Mouse (Mus musculus) large intestine, adult 2 months (tissue): ENCODE measurements around the gene Mrpl53. TPM values are rescaled to one million over a fixed set of nuclear protein-coding genes. Genes with fewer than 3 reads are reported as not detected.
"Not testable (repeated sequence)": the region's sequence is repeated elsewhere in the genome, so short reads cannot be mapped to it uniquely, and the experiment has no call there.

Experiments
- DNase-seq: peaks from one replicate; pipeline ENCODE4 v3.0.0-alpha.2; 2012; ENCODE audit warnings: low read depth, low spot score
- WGBS: fragments of 180-500 bp; shearing (Covaris S2); methylation state at CpG from one replicate; pipeline ENCODE4 v1.1.7; 2018; 5-methylcytosine and 5-hydroxymethylcytosine counted together
- polyA plus RNA-seq: library from polyadenylated mRNA; depleted of rRNA; stranded (reverse); fragments of >200 nt; gene quantifications from 2 replicates; pipeline ENCODE4 v1.2.3, GENCODE M21; 2012; rRNA removed

Gene Mrpl53
- polyA plus RNA-seq, 1 experiment: 60.3 TPM

GRCm38 (mm10) chr6:83140044-83140443 lies 31.2 kb downstream of the Mrpl53 start:
- WGBS: 87% methylated on average over 8 of the region's 8 CpGs

GRCm38 (mm10) chr6:83141636-83142035 lies 32.8 kb downstream of the Mrpl53 start:
- 70% methylated on average over 4 of the region's 4 CpGs for WGBS
- no peak for DNase-seq

More at GRCm38 (mm10) chr6:83140044-83140443, 31.2 kb downstream of the Mrpl53 start:
- DNase-seq: no peak

GRCm38 (mm10) chr6:83142211-83142731 lies 33.4 kb downstream of the Mrpl53 start:
- 58% methylated on average over 41 of the region's 41 CpGs for WGBS
- DNase-seq: no peak

- no peak for DNase-seq
- WGBS: 89% methylated on average over 11 of the region's 11 CpGs
These were observed 34.0 kb downstream of the Mrpl53 start for GRCm38 (mm10) chr6:83142886-83143285.

GRCm38 (mm10) chr6:83145209-83145608 lies 36.4 kb downstream of the Mrpl53 start:
- no peak for DNase-seq
- 37% methylated on average over 2 of the region's 2 CpGs for WGBS

GRCm38 (mm10) chr6:83145805-83146204 lies 37.0 kb downstream of the Mrpl53 start:
- DNase-seq: no peak
- WGBS: 80% methylated on average over 9 of the region's 9 CpGs

GRCm38 (mm10) chr6:83147280-83147679 lies 38.4 kb downstream of the Mrpl53 start:
- 64% methylated on average over 7 of the region's 7 CpGs for WGBS
- no peak for DNase-seq

GRCm38 (mm10) chr6:83151721-83152120 lies 42.9 kb downstream of the Mrpl53 start:
- no peak for DNase-seq
- WGBS: 71% methylated on average over 8 of the region's 8 CpGs

GRCm38 (mm10) chr6:83153038-83153437 lies 44.2 kb downstream of the Mrpl53 start:
- DNase-seq: no peak
- 78% methylated on average over 12 of the region's 12 CpGs for WGBS

- WGBS: 47% methylated on average over 5 of the region's 5 CpGs
- DNase-seq: no peak
These were observed 44.6 kb downstream of the Mrpl53 start for GRCm38 (mm10) chr6:83153485-83153884.

- 8% methylated on average over 23 of the region's 23 CpGs for WGBS
- DNase-seq: no peak
These were observed 46.9 kb downstream of the Mrpl53 start for GRCm38 (mm10) chr6:83155552-83156238.

- no peak for DNase-seq
- 2% methylated on average over 32 of the region's 32 CpGs for WGBS
These were observed 47.4 kb downstream of the Mrpl53 start, which contains the start of the genes Wdr54 and 1700003E16Rik for GRCm38 (mm10) chr6:83156259-83156684. Gene Wdr54 (minus strand): TSS chr6:83156397. Gene 1700003E16Rik (plus strand): TSS chr6:83156404.

- WGBS: 14% methylated on average over 3 of the region's 3 CpGs
- not testable (repeated sequence) for DNase-seq
These were observed 50.6 kb downstream of the Mrpl53 start for GRCm38 (mm10) chr6:83159456-83159855.

Other genes starting within 250 kb of the Mrpl53 start
- 0.43 and 0.51 TPM in 2 replicates for gene Sema4f, start 169.3 kb upstream of the Mrpl53 start, polyA plus RNA-seq
- 0.34 and 0.46 TPM in 2 replicates for gene M1ap, start 162.1 kb upstream of the Mrpl53 start, polyA plus RNA-seq
- gene Dok1, start 75.6 kb upstream of the Mrpl53 start, polyA plus RNA-seq: 9.8 and 10.5 TPM in 2 replicates
- 3.1 and 3.9 TPM in 2 replicates for gene Loxl3, start 74.9 kb upstream of the Mrpl53 start, polyA plus RNA-seq
- gene Aup1, start 54.5 kb upstream of the Mrpl53 start, polyA plus RNA-seq: 363 and 445 TPM in 2 replicates
- 39.7 and 39.9 TPM in 2 replicates for gene Htra2, start 53.8 kb upstream of the Mrpl53 start, polyA plus RNA-seq
- gene Dqx1, start 51.2 kb upstream of the Mrpl53 start, polyA plus RNA-seq: 35.3 and 57.3 TPM in 2 replicates
- 1.9 and 2.4 TPM in 2 replicates for gene Tlx2, start 38.7 kb upstream of the Mrpl53 start, polyA plus RNA-seq
- 16.8 and 19.3 TPM in 2 replicates for gene Pcgf1, start 31.2 kb upstream of the Mrpl53 start, polyA plus RNA-seq
- 0.71 and 1.2 TPM in 2 replicates for gene Lbx2, start 22.7 kb upstream of the Mrpl53 start, polyA plus RNA-seq
- gene Ccdc142, start 7.4 kb upstream of the Mrpl53 start, polyA plus RNA-seq: 1.6 and 6.5 TPM in 2 replicates
- 3.7 and 5.3 TPM in 2 replicates for gene Gm42688, start 7.4 kb upstream of the Mrpl53 start, polyA plus RNA-seq
- gene Mogs, start 6.5 kb downstream of the Mrpl53 start, polyA plus RNA-seq: 63.5 and 67.4 TPM in 2 replicates
- gene Wbp1, start 12.5 kb downstream of the Mrpl53 start, polyA plus RNA-seq: 144 and 172 TPM in 2 replicates
- 14.6 and 15.6 TPM in 2 replicates for gene Ino80b, start 16.4 kb downstream of the Mrpl53 start, polyA plus RNA-seq
- 79.9 and 101 TPM in 2 replicates for gene Rtkn, start 26.4 kb downstream of the Mrpl53 start, polyA plus RNA-seq
- 1.4 and 1.8 TPM in 2 replicates for gene Wdr54, start 47.4 kb downstream of the Mrpl53 start, polyA plus RNA-seq
- gene 1700003E16Rik, start 47.4 kb downstream of the Mrpl53 start, polyA plus RNA-seq: 0.10 and 0.25 TPM in 2 replicates
- 82.1 and 103 TPM in 2 replicates for gene Dctn1, start 56.9 kb downstream of the Mrpl53 start, polyA plus RNA-seq
- gene Slc4a5, start 110.8 kb downstream of the Mrpl53 start, polyA plus RNA-seq: 0.88 and 4.0 TPM in 2 replicates
- 7.6 and 9.6 TPM in 2 replicates for gene Mthfd2, start 216.9 kb downstream of the Mrpl53 start, polyA plus RNA-seq
- 24.2 and 28.6 TPM in 2 replicates for gene Mob1a, start 217.0 kb downstream of the Mrpl53 start, polyA plus RNA-seq
- gene Bola3, start 240.1 kb downstream of the Mrpl53 start, polyA plus RNA-seq: 13.7 and 17.4 TPM in 2 replicates